Mouse (Mus musculus): Measurements from ENCODE around the gene Cdk5.

Gene Cdk5

DNA sequence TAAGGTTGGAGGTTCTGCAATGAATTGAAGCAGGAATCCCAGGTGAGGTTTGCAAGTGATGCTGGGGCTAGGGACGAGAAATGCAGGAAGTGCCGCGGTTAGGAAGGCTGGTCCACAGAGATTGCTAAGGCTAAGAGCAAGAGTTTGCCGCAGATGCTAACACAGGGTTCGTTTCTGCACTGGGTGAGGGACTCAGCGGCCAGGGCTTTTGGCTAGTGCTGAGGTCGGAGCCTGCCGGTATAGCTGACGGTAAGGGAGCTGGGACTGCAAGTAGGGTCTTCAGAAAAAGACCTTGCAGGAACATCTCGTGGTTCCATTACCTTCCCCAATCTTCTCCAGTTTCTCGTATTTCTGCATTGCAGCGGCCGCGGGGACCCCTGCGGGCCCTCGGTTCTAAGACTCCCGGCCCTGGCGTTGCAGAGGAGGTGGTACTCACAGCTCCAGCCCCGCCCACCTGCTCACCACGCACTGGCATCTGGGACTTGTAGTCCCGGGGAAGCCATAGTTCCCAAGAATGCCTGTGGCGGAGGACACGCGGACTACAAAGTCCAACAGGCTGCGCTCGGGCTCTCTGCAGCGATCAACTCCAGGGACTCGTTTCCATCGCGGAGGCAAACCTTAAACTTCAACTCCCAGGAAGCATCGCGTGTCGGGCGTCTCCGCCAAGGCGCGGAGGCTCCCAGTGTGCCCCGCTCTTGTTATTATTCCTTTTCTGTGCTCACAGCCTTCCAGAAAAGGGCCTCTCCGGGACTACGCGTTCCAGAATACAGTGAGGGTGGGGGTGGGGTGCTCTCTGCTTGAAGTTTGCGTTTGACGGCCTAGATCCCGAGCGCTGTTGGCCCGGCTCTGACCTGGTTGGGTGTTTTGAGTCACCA lies at the start of gene Cdk5, which contains the start of gene Slc4a2:
TSS of gene Cdk5 (minus strand) at position 402 of the 875 bp plus-strand sequence.
TSS of gene Slc4a2 (plus strand) at position 709 of the 875 bp plus-strand sequence.
- peak; percentile 97 for DNase-seq

GRCm38 (mm10) chr5:24470600-24470999 lies 47.3 kb upstream of the Cdk5 start:
- DNase-seq = peak; percentile 82

DNA sequence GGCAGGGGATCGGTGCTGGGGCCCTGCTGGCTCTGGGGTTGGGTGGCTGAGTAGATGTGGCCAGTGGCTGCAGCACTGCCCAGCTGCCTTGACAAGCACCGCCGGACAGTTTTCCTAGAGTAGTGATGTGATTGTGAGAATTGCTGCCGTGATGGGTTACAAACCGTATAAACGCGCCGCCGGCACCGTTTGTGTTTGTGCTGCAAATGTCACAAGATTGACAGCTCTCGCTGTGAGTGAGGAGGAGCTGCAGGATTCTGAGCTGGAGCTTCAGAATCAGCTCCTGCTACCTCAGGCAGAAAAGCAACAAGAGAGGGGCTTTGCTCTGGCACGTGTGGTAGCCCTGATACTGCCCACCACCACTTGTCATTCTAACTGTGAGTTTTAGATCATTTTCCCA lies 43.4 kb upstream of the Cdk5 start:
- DNase-seq = no peak

DNA sequence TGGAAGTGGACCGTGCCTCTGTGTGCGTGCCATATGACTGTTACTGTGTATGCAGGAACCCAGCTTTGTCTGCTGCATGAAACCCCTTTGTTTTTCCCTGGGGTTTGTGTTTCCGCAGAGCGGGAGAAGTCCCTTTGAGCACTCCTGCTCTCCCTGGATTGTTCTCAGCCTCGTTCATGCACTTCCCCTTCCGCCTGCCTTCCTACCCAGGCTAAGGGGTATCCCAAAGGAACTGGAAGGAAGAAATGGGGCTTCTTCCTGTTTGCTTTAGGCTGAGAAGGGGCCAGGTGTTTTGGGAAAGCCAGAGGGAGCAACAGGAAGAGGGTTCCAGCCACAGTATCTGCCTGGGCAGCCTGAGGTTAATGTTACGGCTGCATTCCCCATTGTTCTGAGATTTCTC lies 32.3 kb upstream of the Cdk5 start:
- no peak for DNase-seq

GRCm38 (mm10) chr5:24455076-24455475 lies 31.7 kb upstream of the Cdk5 start:
- DNase-seq = no peak

GRCm38 (mm10) chr5:24453985-24454303 lies 30.6 kb upstream of the Cdk5 start:
- no peak for DNase-seq

GRCm38 (mm10) chr5:24453283-24453984 lies 30.1 kb upstream of the Cdk5 start:
- peak; percentile 85 for DNase-seq

- peak; percentile 57 for DNase-seq
Observed at GRCm38 (mm10) chr5:24452691-24453233, 29.4 kb upstream of the Cdk5 start.

GRCm38 (mm10) chr5:24452030-24452690 lies 28.8 kb upstream of the Cdk5 start, which contains the start of gene Agap3:
TSS of gene Agap3 (plus strand) at chr5:24452177.
- peak; percentile 57 for DNase-seq

DNA sequence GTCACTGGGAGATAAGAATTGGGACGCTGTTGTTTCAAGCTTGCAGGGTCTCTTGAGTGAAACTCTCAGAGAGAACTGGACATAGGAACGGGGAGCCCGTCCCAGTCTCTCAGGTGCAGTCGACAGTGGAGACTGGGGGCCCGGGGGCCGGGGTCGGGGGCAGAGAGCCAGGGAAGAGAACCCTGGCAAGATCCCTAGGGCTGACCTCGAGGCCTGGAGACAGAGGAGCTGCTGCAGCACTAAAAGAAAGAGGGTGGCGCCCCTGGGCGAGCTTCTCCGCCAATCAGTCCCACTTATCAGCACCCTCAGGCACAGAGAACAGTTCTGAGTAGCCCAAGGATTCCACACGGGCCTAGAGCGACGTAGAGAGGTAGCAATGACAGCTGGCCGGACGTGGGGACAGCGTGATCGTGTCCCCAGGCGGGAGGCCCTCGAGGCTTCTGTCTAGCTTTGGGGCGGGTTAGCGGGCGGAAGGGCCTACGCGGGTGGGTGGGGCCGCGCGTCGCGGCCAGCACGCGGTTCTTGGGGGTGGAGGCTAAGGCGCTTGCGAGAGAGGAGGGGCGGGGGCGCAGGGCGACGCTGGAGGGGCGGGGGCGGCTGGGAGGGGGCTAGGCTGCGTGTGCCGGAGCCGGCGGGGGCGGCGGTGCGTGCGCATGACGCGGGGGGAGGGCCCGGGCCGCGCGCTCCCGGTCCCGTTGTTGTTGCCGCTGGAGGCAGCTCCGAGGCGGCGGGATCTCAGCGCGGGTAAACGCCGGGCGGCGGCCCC lies 28.1 kb upstream of the Cdk5 start:
- peak; percentile 84 for DNase-seq

DNA sequence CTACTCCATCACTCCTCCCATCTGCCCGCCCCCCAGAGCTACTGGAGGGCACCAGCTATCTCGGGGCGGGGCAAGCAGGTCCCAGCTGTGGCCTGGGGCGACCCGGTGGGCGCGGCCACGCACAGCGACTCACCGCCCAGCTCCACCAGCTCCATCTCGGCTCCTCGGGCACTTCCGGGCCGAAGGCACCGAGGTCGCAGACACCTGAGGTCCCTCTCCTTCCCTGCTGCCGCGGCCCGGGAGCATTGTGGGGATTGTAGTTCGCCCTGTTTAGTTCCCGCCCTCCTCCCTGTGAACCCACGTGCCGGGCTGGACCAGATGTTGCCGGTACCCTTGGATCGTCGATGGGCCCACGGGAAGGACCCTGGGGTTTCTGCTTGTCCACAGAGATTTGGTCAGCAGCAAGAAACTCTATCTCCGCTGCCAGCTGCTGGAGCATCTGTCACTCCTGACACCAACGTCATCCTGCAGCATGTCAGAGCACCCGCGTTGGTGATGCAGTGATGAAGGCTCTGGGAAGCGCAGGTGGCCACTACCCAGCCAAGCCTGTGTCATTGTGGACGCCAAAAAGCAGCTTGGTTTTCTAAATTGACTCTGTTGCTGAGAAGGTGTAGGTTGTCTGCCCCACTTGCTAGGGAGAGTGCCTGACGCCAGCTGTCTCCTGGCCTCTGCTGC lies 24.4 kb upstream of the Cdk5 start, which contains the start of gene Tmub1:
TSS of gene Tmub1 (minus strand) at position 231 of the 675 bp plus-strand sequence.
- peak; percentile 80 for DNase-seq

DNA sequence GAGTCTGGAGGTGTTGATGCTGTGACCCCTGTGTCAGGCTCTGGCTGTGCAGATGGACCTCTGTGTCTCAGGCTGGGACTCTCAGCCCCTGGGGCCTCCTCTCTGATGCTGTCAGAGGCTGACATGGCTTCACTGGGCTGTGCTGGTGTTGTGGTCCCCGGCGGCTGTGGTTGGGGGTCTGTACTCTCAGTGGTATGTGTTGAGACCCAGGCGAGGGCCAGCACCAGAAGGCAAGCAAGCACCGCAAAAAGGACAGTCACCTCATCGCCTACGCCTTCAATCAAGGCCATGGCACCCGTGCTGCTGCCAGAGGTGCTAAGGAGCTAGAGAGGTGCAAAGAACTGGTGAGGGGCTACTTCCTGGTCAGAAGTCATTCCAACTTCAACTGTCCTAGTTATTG lies 23.3 kb upstream of the Cdk5 start:
- DNase-seq = no peak

DNA sequence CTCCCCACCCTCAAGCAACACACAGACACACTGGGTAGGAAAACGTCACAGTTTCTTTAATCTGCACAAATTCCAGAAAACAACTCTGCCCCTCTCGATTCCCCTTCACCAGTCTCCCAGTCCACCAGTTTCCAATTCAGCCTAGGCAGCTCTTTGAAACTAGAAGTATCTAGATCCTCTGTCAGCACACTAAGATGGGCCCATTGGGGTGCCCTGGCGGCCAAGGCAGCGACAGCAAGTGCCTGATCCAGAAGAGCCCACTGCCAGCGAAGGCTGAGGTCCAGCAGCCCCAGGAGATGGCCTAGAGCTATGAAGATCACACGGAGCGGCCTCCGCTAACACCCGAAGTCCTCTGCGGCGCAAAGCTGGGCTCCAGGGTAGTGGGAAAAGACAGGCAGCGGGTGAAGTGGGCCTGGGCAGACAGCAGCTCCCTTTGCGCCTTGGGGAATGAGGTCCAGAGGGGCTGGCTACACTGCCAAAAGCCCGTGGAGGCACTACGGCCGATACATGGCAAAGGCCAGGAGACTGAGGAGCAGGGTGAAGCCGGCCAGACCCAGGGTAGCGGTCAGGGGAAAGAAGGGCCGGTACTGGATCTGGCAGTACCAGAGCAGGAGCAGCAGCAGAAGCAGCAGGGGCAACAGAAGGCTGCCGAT lies 22.2 kb upstream of the Cdk5 start:
- peak; percentile 51 for DNase-seq

GRCm38 (mm10) chr5:24444746-24445427 lies 21.6 kb upstream of the Cdk5 start, which contains the start of gene Fastk:
TSS of gene Fastk (minus strand) at chr5:24445287.
- DNase-seq = peak; percentile 92

DNA sequence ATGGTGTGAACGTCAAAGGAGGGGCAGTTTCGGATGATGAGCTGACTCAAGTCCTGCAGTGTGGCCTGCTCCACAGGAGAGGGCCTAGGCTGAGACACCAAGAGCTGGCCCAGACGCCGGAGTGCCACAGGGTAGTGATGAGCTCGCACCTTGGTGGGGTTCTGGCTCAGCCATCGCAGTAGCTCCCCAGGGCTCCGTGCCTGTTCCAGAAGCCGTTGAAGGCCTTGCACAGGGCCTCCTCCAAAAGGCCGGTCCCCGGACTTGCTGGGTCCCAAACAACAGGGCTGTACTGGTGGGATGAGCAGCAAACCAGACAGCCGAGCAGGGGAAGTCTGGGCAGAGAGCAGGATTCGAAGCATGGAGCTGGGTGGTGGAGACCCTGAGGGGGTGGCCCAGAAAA lies 20.6 kb upstream of the Cdk5 start:
- DNase-seq = peak; percentile 49

GRCm38 (mm10) chr5:24443204-24443603 lies 19.9 kb upstream of the Cdk5 start:
- DNase-seq = no peak

DNA sequence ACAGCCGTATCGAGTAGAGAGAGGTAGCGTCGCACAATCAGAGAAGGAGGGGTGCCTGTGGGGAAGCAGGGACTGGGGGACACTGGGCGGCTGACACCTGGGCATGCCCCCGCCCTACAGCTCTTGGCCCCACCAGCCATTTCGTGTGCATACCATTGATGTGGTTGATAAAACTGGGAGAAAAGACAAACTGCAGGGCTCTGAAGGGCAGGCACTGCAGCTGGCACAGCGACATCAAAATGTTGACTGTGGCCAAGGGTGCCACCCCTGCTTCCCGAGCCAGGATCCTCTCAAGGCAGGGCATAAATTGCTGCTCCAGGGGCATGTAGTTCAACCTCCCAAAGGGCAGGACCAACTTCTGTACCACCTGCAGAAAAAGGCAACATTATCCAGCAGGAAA lies 18.7 kb upstream of the Cdk5 start:
- no peak for DNase-seq

DNA sequence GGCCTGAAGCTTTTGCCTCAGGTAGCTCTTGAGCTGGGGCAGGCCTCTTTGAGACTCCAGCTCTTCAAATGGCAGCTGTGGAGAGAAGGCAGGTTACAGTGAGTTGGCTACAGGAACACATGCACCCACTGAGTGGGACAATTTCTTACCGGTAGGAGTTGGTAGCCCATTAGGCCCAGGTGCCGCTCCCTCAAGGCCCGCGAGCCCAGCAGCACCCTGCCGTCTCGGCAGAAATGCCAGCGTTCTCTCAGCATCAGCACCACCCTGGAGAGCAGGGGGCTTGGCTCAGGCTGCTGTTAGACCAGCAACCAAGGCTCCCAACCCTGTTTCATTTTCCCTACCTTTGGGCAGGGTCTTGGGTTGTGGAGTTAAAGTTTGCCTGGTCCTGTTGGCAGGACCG lies 17.9 kb upstream of the Cdk5 start:
- DNase-seq = no peak

GRCm38 (mm10) chr5:24433993-24434392 lies 10.7 kb upstream of the Cdk5 start:
- no peak for DNase-seq

DNA sequence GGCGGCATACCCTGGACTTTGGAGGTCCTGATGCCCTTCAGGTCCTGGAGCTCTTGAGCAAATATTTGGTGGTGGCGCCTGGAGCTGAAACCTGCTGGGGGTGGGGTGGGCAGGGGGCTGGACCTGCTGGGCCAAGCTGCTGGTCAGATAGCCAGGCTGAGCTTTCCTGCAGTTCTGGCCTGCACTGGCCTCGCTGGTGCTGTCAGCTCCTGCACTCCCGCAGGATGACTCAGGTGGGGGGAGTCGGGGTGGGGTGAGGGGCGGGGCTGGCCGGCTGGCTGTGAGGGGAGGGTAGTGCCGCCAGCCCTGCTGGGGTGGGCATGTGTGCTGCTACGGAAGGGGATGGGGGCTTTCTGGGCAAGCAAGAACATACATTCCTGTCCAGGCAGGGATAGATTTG lies 5.3 kb upstream of the Cdk5 start:
- DNase-seq = no peak

GRCm38 (mm10) chr5:24427981-24428402 lies 4.7 kb upstream of the Cdk5 start:
- no peak for DNase-seq
